Mouse (Mus musculus) left cerebral cortex, adult 2 months (tissue): ENCODE data around the gene Notch3. TPM values are rescaled to one million over a fixed set of nuclear protein-coding genes. Genes with fewer than 3 reads are reported as not detected.
A peak's percentile ranks its signal among the peaks of the same experiment; 100 is the strongest.

ENCODE experiments used
- DNase-seq, 2 experiments: peaks; one replicate each; pipeline ENCODE4 v3.0.0; 2021 to 2022; ENCODE audit warnings: low spot score in 2 of 2, mixed read lengths in 1 of 2; ENCODE audit errors: extremely low spot score in 1 of 2
- H3K27ac ChIP-seq: fragments of 200-600 bp; 2 replicates; pipeline ENCODE4 v1.8.1; 2022
- H3K4me3 ChIP-seq: fragments of 200-600 bp; 2 replicates; pipeline ENCODE4 v1.8.1; 2022
- CTCF ChIP-seq: fragments of 200-600 bp; IDR thresholded peaks from 2 replicates; pipeline ENCODE4 v1.8.1; 2022; ENCODE audit warnings: antibody characterized with exemption, mild to moderate bottlenecking, moderate library complexity
- intact Hi-C: fragments of 180-260 bp; cut with DNase I; formaldehyde crosslinking; loops from one replicate; pipeline ENCODE4 v1.15.1; 2025
- total RNA-seq, 2 experiments: library from RNA; stranded (reverse); gene quantifications; 2 replicates each; pipeline ENCODE4 v1.2.3; 2021

Notch3 gene
- total RNA-seq, 2 experiments from 2014 or later = 7.1 to 7.8 TPM

DNA sequence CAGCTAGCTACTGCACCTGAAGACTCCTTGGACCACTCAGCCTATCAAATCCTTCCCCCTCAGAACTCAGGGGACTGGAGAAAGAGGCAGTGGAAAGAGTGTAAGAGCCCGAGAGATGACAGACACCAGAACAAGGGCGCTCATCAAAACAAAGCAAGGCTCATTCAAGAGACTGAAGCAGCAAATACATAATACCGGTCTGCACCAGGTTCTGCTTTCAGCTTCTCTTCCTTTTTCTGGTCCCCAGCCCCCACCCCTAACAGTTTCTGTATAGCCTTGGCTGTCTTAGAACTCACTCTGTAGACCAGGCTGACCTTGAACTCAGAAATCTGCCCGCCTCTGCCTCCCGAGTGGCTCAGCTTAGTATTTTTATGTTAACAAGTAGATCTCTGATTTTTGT lies 26.4 kb upstream of the Notch3 start:
- TF ChIP-seq CTCF = no peak
- no peak for DNase-seq
- intact Hi-C loops = no loop called here
- Histone ChIP-seq H3K4me3 (no peak overlapping the region), H3K27ac (no peak overlapping the region)

DNA sequence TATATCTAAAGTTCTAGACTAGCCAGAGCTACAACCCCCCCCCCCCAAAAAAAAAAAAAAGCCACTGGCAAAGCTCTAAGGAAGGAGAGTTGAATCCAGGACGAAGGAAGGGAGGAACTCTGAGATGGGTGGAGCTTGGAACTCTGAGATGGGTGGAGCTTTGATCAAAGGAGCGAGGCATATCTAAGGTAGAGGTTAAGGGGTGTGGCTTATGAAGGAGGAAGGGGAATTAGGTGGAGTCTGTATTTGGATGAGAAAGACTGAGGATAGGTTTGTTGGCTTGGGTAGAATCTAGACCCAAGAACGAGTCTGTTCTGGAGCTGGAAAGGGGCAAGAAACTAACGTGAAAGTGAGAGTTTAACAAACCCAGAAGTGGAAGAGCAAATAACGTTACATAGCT lies 23.2 kb upstream of the Notch3 start:
- no peak overlapping the region for H3K4me3 ChIP-seq
- intact Hi-C loops = no loop called here

GRCm38 (mm10) chr17:32188863-32189636 lies 22.4 kb upstream of the Notch3 start, which contains the start of gene Ephx3:
TSS of gene Ephx3 (minus strand) at chr17:32189549.
- intact Hi-C loops = no loop called here
- TF ChIP-seq CTCF = no peak
- Histone ChIP-seq H3K4me3 (peak within 1 kb of the TSS; percentile 34), H3K27ac (no peak within 1 kb of the TSS)
- no peak for DNase-seq

More for the DNA sequence above, 23.2 kb upstream of the Notch3 start:
- no peak overlapping the region for H3K27ac ChIP-seq
- DNase-seq = no peak
- TF ChIP-seq CTCF = no peak

DNA sequence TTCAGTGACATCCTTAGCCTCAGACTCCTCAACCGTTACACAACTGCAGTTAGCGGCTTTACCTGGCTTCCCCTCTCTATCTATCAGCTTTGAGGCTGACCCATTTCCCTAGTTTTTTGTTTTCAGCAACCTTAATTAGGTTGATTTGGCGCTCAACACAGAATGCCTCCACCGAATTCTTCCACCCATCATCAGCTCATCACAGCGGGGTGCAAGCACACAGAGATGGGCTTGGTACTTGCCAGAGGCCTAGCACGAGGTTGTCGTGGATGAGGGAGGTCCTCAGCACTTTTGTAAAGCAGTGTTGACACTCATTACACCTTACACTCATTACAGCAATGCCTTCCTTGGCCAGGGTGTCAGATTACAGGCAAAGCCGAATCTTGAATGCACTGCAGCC lies 16.4 kb upstream of the Notch3 start:
- Histone ChIP-seq H3K27ac (no peak overlapping the region), H3K4me3 (no peak overlapping the region)
- intact Hi-C loops = no loop called here
- no peak for TF ChIP-seq CTCF
- no peak for DNase-seq

DNA sequence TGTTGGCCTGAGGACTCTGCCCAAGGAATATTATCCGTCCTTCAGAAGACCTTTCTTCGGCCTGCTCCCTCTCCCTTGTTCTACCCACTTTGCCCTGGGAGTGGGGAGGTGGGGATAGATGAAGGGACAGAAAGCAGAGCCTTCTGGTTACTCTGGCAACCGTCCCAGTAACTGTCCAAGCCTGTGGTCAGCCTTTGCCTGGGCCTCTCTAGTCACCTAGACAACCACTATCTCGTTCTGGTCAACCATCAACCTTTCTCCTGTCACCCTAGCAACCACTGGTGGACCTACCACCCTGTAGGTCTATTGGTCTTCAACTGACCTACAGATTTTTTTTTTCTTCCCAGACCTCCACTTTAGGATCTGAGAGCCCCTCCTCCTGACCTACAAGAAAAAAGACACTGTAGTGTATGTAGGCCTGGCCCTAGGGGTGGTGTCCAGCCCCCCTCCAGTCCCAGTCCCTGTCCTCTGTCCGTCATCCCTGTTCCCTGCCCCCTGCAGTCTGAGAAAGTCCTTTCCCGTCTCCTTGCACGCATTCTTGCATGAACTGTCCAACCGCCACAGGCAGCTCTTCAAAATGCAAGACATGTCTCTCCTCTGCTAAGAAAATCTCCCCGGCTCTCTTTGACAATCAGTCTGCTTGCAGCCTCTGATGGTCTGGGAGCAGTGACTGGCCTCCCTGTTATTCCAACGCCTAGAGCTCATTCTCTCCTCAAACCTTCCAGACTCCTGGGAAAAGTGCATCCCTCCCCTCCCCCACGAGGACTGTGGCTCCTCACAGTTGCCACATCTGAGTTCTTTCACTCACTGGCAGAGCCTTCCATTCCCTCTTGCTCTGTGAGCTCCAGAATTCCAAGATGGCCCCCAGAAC lies 13.2 kb upstream of the Notch3 start:
- no peak for DNase-seq
- Histone ChIP-seq H3K4me3 (no peak overlapping the region), H3K27ac (no peak overlapping the region)
- intact Hi-C loops = no loop called here
- no peak for TF ChIP-seq CTCF

- intact Hi-C loops = no loop called here
- no peak overlapping the region for H3K4me3 ChIP-seq
- no peak overlapping the region for H3K27ac ChIP-seq
- TF ChIP-seq CTCF = no peak
- DNase-seq = no peak
Measured at GRCm38 (mm10) chr17:32176919-32177318, 10.3 kb upstream of the Notch3 start.

DNA sequence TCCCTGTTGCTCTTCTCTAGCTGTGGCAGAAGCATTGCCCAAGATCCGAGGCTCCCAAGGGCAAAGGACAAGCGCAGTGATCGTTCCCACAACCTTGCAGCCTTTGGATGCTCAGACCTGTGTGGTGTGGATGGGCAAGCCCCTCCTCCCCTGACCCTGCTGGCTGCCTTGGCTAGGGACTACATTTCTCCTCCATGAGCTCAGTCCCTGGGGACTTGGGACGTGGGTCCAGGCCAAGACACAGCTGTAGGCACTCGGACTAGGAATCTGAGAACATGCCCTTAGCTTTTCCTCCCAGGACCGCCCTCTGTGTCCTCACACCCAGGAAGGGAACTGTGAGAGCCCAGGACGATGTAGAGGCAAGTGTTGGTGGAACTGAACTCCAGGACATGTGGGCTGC lies 6.5 kb upstream of the Notch3 start:
- no peak for TF ChIP-seq CTCF
- DNase-seq = no peak
- Histone ChIP-seq H3K4me3 (no peak overlapping the region), H3K27ac (no peak overlapping the region)
- intact Hi-C loops = no loop called here

DNA sequence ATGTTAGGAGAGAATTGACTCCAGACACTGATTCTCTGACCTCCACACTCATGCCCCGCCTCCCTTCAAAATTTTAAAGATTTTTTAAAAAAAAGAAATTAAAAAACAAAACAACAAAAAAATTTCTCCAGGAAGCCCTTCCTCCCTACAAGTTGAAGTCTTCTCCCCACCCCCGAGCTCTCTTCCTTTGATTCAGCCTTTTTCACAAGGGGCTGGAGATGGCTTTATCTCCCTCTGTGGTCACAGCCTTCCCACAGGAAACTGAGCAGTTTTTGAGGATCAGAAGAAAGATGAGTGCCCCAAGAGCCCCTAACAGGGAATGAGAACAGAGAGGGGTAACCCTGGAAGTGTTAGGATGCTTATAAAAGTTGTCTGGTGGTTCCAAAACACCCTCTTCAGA lies 5.8 kb upstream of the Notch3 start:
- Histone ChIP-seq H3K4me3 (no peak overlapping the region), H3K27ac (no peak overlapping the region)
- intact Hi-C loops = no loop called here
- no peak for TF ChIP-seq CTCF
- DNase-seq = no peak

DNA sequence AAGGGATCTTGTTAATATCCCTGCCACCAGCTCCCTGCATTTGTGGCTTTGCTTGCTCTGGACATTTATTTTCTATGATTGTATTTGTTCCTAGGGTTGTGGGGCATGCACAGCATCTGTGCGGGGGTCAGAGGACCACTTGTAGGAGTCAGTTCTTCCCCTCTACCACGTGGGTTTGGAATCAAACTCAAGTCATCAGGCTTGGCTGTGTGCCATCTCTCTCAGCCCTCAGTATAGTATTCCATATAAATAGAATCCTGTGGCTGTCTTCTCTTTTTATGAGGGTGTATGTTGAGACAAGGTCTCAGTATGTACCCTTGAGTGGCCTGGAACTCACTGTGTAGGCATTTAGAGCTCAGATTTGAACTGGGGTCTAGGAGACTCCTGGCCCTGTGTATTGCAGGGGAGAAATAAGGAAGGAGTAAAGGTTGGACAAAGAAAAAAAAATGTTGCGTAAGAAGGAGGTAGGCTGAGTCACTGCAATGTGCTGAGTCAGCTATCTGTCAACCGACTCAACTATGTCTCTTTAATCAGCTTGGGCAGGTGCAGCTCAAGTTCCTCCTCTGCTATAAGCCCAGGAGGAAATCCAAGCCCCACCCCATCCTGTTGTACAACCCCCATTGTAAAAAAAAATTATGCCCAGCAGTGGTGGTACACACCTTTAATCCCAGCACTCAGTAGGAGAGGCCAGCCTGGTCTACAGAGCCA lies 3.0 kb upstream of the Notch3 start:
- intact Hi-C loops = no loop called here
- TF ChIP-seq CTCF = no peak
- DNase-seq = no peak
- Histone ChIP-seq H3K27ac (no peak overlapping the region), H3K4me3 (no peak overlapping the region)

DNA sequence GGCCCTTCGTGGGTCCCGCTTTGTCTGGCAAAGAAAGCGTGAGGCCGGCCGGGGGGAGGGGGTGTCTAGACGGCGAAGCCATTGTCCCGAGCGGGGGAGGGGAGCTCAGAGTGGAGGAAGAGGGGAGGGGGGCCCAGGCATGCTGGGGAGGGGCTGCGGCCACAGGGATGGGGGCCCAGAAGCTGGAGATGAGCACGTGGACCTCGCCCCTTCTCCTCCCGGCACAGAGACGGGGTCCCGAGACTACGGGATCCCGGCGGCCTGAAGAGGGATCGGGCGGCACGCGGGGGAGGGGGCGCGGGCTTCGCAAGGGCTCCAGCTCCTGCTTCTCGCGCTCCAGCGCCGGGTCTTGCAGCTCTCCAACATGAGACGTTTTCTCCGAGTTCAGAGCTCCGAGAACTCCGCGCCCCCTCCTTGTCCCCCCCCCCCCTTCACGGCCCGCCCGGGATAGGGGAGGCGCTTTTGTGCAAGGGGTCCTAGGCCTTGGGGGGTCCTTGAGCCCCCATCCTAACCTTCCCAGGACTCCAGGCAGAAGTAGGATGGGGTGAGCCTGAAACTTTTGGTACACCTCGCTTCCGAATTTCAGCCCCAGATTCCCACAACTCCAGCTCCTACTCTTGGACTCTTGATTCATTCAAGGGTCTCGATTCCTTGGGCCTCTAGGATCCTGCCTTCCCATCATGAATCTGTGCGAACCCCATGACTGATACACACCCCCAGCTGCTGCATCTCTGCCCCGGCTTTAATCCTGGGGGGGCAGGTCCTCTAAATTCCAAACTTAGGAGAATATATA lies 653 bp downstream of the Notch3 start:
- TF ChIP-seq CTCF = no peak
- intact Hi-C loops = no loop called here
- DNase-seq = no peak
- Histone ChIP-seq H3K4me3 (peak overlapping the region; percentile 38), H3K27ac (no peak overlapping the region)

- no peak overlapping the region for H3K27ac ChIP-seq
- no peak overlapping the region for H3K4me3 ChIP-seq
- no peak for TF ChIP-seq CTCF
- intact Hi-C loops = no loop called here
- no peak for DNase-seq
Measured at GRCm38 (mm10) chr17:32165266-32165802, 1.3 kb downstream of the Notch3 start.
